ENCODE assay signal across 11 mouse cellular contexts in genomic region chr2:76362111-76362510, GRCm38 (mm10). TPM values are rescaled to one million over a fixed set of nuclear protein-coding genes. Genes with fewer than 3 reads are reported as not detected.
DNase-seq lines count a peak whose midpoint lies in the region; ATAC-seq and TF ChIP-seq lines count a peak whose summit lies in the region.
"Had no signal": no experiment of that assay in that cellular context is flagged by ENCODE, and none has a peak within 500 bp of the region (broad histone marks: within the 10 kb centered on the region; RNA-seq: fewer than 3 reads in every experiment).

No protein-coding gene starts in this region.

- 57% methylated on average over 2 of the region's 2 CpGs for WGBS in cerebellum, adult 2 months

- peak; percentile 9; the same call in 1 of the 2 replicates for TF ChIP-seq CTCF in cerebellum, adult 2 months (IDR thresholded peaks at IDR 0.05; ENCODE audit: borderline replicate concordance, insufficient read depth, low read depth, low read length)
- TF ChIP-seq CTCF in layer of hippocampus, adult 2 months (conservative IDR thresholded peaks at IDR 0.05): peak; percentile 76

- TF ChIP-seq POLR2A in cerebellum, adult 2 months (IDR thresholded peaks at IDR 0.05; ENCODE audit: borderline replicate concordance, insufficient read depth, low read length): no peak

- no peak overlapping the region for H3K4me3 ChIP-seq in cerebellum, adult 2 months (replicated peaks; ENCODE audit: insufficient read depth, low read depth, low read length)
- no peak overlapping the region for H3K4me3 ChIP-seq in layer of hippocampus, adult 2 months
- H3K4me3 ChIP-seq: heart, embryonic 10.5 days; myocyte had no signal

- no peaks in the 10 kb centered on the region for H3K27me3 ChIP-seq in cerebellum, adult 2 months (ENCODE audit: control insufficient read depth, insufficient read depth, low read length)

- no peak for DNase-seq in cerebellum, adult 2 months
- DNase-seq in layer of hippocampus, adult 2 months (ENCODE audit: low spot score in 2 of 2): peak in 1 of 2 experiments; percentile 53
- DNase-seq in layer of hippocampus, adult 9-11 months: no peak
- peak; percentile 37 for DNase-seq in A20 (ENCODE audit: low read depth, low spot score)
- peak; percentile 15 for DNase-seq in embryo, embryonic 9.5 days (ENCODE audit: extremely low spot score)
- DNase-seq in gastrocnemius, adult 8-10 months (ENCODE audit: low spot score in 2 of 2): no peak
- DNase-seq in spleen, postnatal 14 days (ENCODE audit: low spot score in 2 of 2): no peak

- H3K27ac ChIP-seq in cerebellum, adult 2 months (ENCODE audit: insufficient read depth, low read length): no peak overlapping the region
- no peak overlapping the region for H3K27ac ChIP-seq in layer of hippocampus, adult 2 months
- H3K27ac ChIP-seq: heart, embryonic 10.5 days had no signal

- no peak for ATAC-seq in cerebellum, adult (ENCODE audit: insufficient number of reproducible peaks, low FRiP score, low TSS enrichment)

- no peaks in the 10 kb centered on the region for H3K4me1 ChIP-seq in cerebellum, adult 2 months (ENCODE audit: control insufficient read depth, insufficient read depth, low read length)
- H3K4me1 ChIP-seq: heart, embryonic 10.5 days had no signal

RNA-seq across cellular contexts. Expression of gene Cyct, which starts 1.9 kb away (rescaled TPM):
- polyA plus RNA-seq in cerebellum, adult 2 months (2012; rRNA removed): not detected in 2 replicates
- not detected for total RNA-seq in layer of hippocampus, adult 2 months (2021)
- not detected for total RNA-seq in gastrocnemius, adult 8-10 months (2022)
- polyA plus RNA-seq: myocyte; stomach, embryonic 14.5 days had no signal

RNA-seq across cellular contexts. Expression of gene Rbm45, which starts 7.7 kb away (rescaled TPM):
- 23.1 and 26.0 TPM in 2 replicates for polyA plus RNA-seq in cerebellum, adult 2 months (2012; rRNA removed)
- total RNA-seq in layer of hippocampus, adult 2 months (2021): 10 to 100 TPM; 43.9 to 44.0 TPM
- 10 to 100 TPM in 2 of 4 experiments, 1 to 10 TPM in 2; 8.0 to 11.9 (median 10.4) TPM for total RNA-seq in gastrocnemius, adult 8-10 months (2022)

RNA-seq across cellular contexts. Expression of gene Pde11a, which starts 23.5 kb away (rescaled TPM):
- 0.73 and 0.79 TPM in 2 replicates for polyA plus RNA-seq in cerebellum, adult 2 months (2012; rRNA removed)
- total RNA-seq in layer of hippocampus, adult 2 months (2021): 10 to 100 TPM; 16.3 to 16.4 TPM
- total RNA-seq in gastrocnemius, adult 8-10 months (2022): under 1 TPM in 3 of 4 experiments, not detected in 1; 0.07 to 0.18 (median 0.13) TPM
- polyA plus RNA-seq: myocyte had no signal

RNA-seq across cellular contexts. Expression of gene Osbpl6, which starts 44.2 kb away (rescaled TPM):
- 40.8 and 42.1 TPM in 2 replicates for polyA plus RNA-seq in cerebellum, adult 2 months (2012; rRNA removed)
- 10 to 100 TPM; 59.0 to 63.3 TPM for total RNA-seq in layer of hippocampus, adult 2 months (2021)
- total RNA-seq in gastrocnemius, adult 8-10 months (2022): 10 to 100 TPM; 41.0 to 54.0 (median 45.9) TPM

Comparison
In these comparisons a context has a peak if more than half of its experiments do, and no peak if none do; other contexts are left out.
1. DNase-seq: peak in A20 (single experiment) and embryo, embryonic 9.5 days (single experiment); none in cerebellum, adult 2 months (0 of 2), layer of hippocampus, adult 9-11 months (single experiment), gastrocnemius, adult 8-10 months (0 of 2) and spleen, postnatal 14 days (0 of 2).
2. RNA of gene Pde11a, which starts 23.5 kb away (total RNA-seq): 16.3 to 16.4 TPM in layer of hippocampus, adult 2 months; 0.07 to 0.18 TPM in gastrocnemius, adult 8-10 months; every median in the first group is over 10 times any median in the second.